Mouse (Mus musculus) mammary gland, adult 2 months (tissue): Measurements from ENCODE around the gene Ivl. TPM values are rescaled to one million over a fixed set of nuclear protein-coding genes. Genes with fewer than 3 reads are reported as not detected.

ENCODE experiments used
- polyA plus RNA-seq: library from polyadenylated mRNA; depleted of rRNA; stranded (reverse); fragments of >200 nt; gene quantifications from 2 replicates; pipeline ENCODE4 v1.2.3, GENCODE M21; 2012; ENCODE audit warnings: low replicate concordance; rRNA removed

Ivl gene
- 1.4 TPM in 1 of 2 replicates, not detected in the other for polyA plus RNA-seq

GRCm38 (mm10) chr3:92573449-92574041, at the start of gene Ivl:
Gene Ivl, minus strand, starts transcription at chr3:92573735.

GRCm38 (mm10) chr3:92621560-92621959, 48.0 kb upstream of the Ivl start, which contains the start of gene Lce6a:
Gene Lce6a, minus strand, starts transcription at chr3:92621660.

GRCm38 (mm10) chr3:92607392-92607791, 33.9 kb upstream of the Ivl start, which contains the start of gene 2210017I01Rik:
Gene 2210017I01Rik, minus strand, starts transcription at chr3:92607492.

GRCm38 (mm10) chr3:92588858-92589257, 15.3 kb upstream of the Ivl start, which contains the start of gene Smcp:
Gene Smcp, minus strand, starts transcription at chr3:92588997.

GRCm38 (mm10) chr3:92534411-92534810, 39.1 kb downstream of the Ivl start, which contains the start of gene 2310046K23Rik:
Gene 2310046K23Rik, minus strand, starts transcription at chr3:92534511.

Other genes starting within 250 kb of the Ivl start
- gene Sprr2d, start 234.6 kb downstream of the Ivl start, polyA plus RNA-seq: not detected in 2 replicates
- gene Sprr2e, start 221.6 kb downstream of the Ivl start, polyA plus RNA-seq: not detected in 2 replicates
- gene Sprr2f, start 208.5 kb downstream of the Ivl start, polyA plus RNA-seq: not detected in 2 replicates
- gene Sprr2h, start 188.1 kb downstream of the Ivl start, polyA plus RNA-seq: not detected in 2 replicates
- gene Sprr2i, start 165.7 kb downstream of the Ivl start, polyA plus RNA-seq: not detected in 2 replicates
- gene Sprr2j-ps, start 155.7 kb downstream of the Ivl start, polyA plus RNA-seq: not detected in 2 replicates
- 13.6 and 17.5 TPM in 2 replicates for gene Gm9774, start 144.3 kb downstream of the Ivl start, polyA plus RNA-seq
- not detected in 2 replicates for gene Sprr2k, start 141.2 kb downstream of the Ivl start, polyA plus RNA-seq
- not detected in 2 replicates for gene Sprr1b, start 134.9 kb downstream of the Ivl start, polyA plus RNA-seq
- not detected in 2 replicates for gene Sprr3, start 115.0 kb downstream of the Ivl start, polyA plus RNA-seq
- gene Sprr1a, start 87.8 kb downstream of the Ivl start, polyA plus RNA-seq: 24.1 and 25.4 TPM in 2 replicates
- not detected in 2 replicates for gene Sprr4, start 73.2 kb downstream of the Ivl start, polyA plus RNA-seq
- 5.7 TPM in 1 of 2 replicates, not detected in the other for gene 2310046K23Rik, start 39.2 kb downstream of the Ivl start, polyA plus RNA-seq
- 0.24 TPM in 1 of 2 replicates, not detected in the other for gene Smcp, start 15.3 kb upstream of the Ivl start, polyA plus RNA-seq
- gene 2210017I01Rik, start 33.8 kb upstream of the Ivl start, polyA plus RNA-seq: 0.20 TPM in 1 of 2 replicates, not detected in the other
- 0.66 and 1.3 TPM in 2 replicates for gene Lce6a, start 47.9 kb upstream of the Ivl start, polyA plus RNA-seq
- 0.86 and 4.6 TPM in 2 replicates for gene Lce1a1, start 74.6 kb upstream of the Ivl start, polyA plus RNA-seq
- 1.4 and 8.5 TPM in 2 replicates for gene Lce1b, start 83.2 kb upstream of the Ivl start, polyA plus RNA-seq
- 0.92 and 8.4 TPM in 2 replicates for gene Lce1a2, start 96.6 kb upstream of the Ivl start, polyA plus RNA-seq
- gene Lce1c, start 105.5 kb upstream of the Ivl start, polyA plus RNA-seq: 1.2 and 5.9 TPM in 2 replicates
- gene Lce1d, start 113.5 kb upstream of the Ivl start, polyA plus RNA-seq: 0.31 and 3.0 TPM in 2 replicates
- gene Lce1e, start 135.3 kb upstream of the Ivl start, polyA plus RNA-seq: 0.93 TPM in 1 of 2 replicates, not detected in the other
- gene Lce1f, start 146.6 kb upstream of the Ivl start, polyA plus RNA-seq: 0.91 TPM in 1 of 2 replicates, not detected in the other
- gene Gm38119, start 165.4 kb upstream of the Ivl start, polyA plus RNA-seq: not detected in 2 replicates
- not detected in 2 replicates for gene Lce1g, start 178.6 kb upstream of the Ivl start, polyA plus RNA-seq
- gene Lce1h, start 191.3 kb upstream of the Ivl start, polyA plus RNA-seq: 0.22 and 0.56 TPM in 2 replicates
- gene Lce1i, start 205.2 kb upstream of the Ivl start, polyA plus RNA-seq: 1.3 TPM in 1 of 2 replicates, not detected in the other
- 0.95 TPM in 1 of 2 replicates, not detected in the other for gene Lce1j, start 216.8 kb upstream of the Ivl start, polyA plus RNA-seq
- 0.76 TPM in 1 of 2 replicates, not detected in the other for gene Lce1k, start 234.2 kb upstream of the Ivl start, polyA plus RNA-seq